Mouse (Mus musculus) embryo, embryonic 11.5 days (tissue): Measurements from ENCODE around the gene Hmgcl.

Source experiments
- DNase-seq: peaks from one replicate; pipeline ENCODE4 v3.0.0-alpha.2; 2012; ENCODE audit warnings: low read depth, low spot score

Gene Hmgcl

GRCm38 (mm10) chr4:135946278-135946658 is at the start of gene Hmgcl:
TSS of gene Hmgcl (plus strand) at chr4:135946448.
- peak; percentile 87 for DNase-seq

GRCm38 (mm10) chr4:135898380-135899049 is 47.7 kb upstream of the Hmgcl start:
- DNase-seq: no peak

- DNase-seq: no peak
Observed at GRCm38 (mm10) chr4:135899050-135899448, 47.2 kb upstream of the Hmgcl start.

GRCm38 (mm10) chr4:135900008-135900407 is 46.2 kb upstream of the Hmgcl start:
- no peak for DNase-seq

GRCm38 (mm10) chr4:135902606-135903242 is 43.5 kb upstream of the Hmgcl start:
- DNase-seq: no peak

GRCm38 (mm10) chr4:135904810-135905209 is 41.4 kb upstream of the Hmgcl start:
- DNase-seq: no peak

GRCm38 (mm10) chr4:135906633-135907032 is 39.6 kb upstream of the Hmgcl start:
- DNase-seq: no peak

- no peak for DNase-seq
Observed at GRCm38 (mm10) chr4:135909326-135910066, 36.8 kb upstream of the Hmgcl start.

- DNase-seq: no peak
Observed at GRCm38 (mm10) chr4:135911531-135911930, 34.7 kb upstream of the Hmgcl start.

- DNase-seq: no peak
Observed at GRCm38 (mm10) chr4:135912164-135912563, 34.1 kb upstream of the Hmgcl start.

- no peak for DNase-seq
Observed at GRCm38 (mm10) chr4:135912835-135913234, 33.4 kb upstream of the Hmgcl start.

- no peak for DNase-seq
Observed at GRCm38 (mm10) chr4:135913433-135913832, 32.8 kb upstream of the Hmgcl start.

GRCm38 (mm10) chr4:135918635-135919279 is 27.5 kb upstream of the Hmgcl start:
- no peak for DNase-seq

- no peak for DNase-seq
Observed at GRCm38 (mm10) chr4:135919280-135919639, 27.0 kb upstream of the Hmgcl start.

GRCm38 (mm10) chr4:135920304-135921241 is 25.7 kb upstream of the Hmgcl start, which contains the start of gene Fuca1:
TSS of gene Fuca1 (plus strand) at chr4:135920735.
- DNase-seq: peak; percentile 91

- no peak for DNase-seq
Observed at GRCm38 (mm10) chr4:135921257-135922120, 24.8 kb upstream of the Hmgcl start.

GRCm38 (mm10) chr4:135922190-135922589 is 24.1 kb upstream of the Hmgcl start:
- DNase-seq: no peak

- DNase-seq: no peak
Observed at GRCm38 (mm10) chr4:135924418-135924817, 21.8 kb upstream of the Hmgcl start.

GRCm38 (mm10) chr4:135925341-135925740 is 20.9 kb upstream of the Hmgcl start:
- DNase-seq: no peak

- no peak for DNase-seq
Observed at GRCm38 (mm10) chr4:135926195-135926808, 19.9 kb upstream of the Hmgcl start.
